Mouse (Mus musculus) neural tube, embryonic 12.5 days (tissue): ENCODE measurements around the gene E030025P04Rik. TPM values are rescaled to one million over a fixed set of nuclear protein-coding genes. Genes with fewer than 3 reads are reported as not detected.
A peak's percentile ranks its signal among the peaks of the same experiment; 100 is the strongest.

ENCODE experiments used
- ATAC-seq: fragments of 200-750 bp; cut with Nextera tagmentation; 2 replicates; pipeline ENCODE4 v1.8.0; 2017; ENCODE audit warnings: low read depth, mild to moderate bottlenecking, moderate TSS enrichment, moderate library complexity; ENCODE audit not compliant: low FRiP score
- H3K27ac ChIP-seq: fragments of 300-500 bp; sonication (generic); 2 replicates; pipeline ENCODE4 v1.5.1; 2016
- H3K27me3 ChIP-seq: fragments of 300-500 bp; sonication (generic); replicated peaks from 2 replicates; pipeline ENCODE4 v1.6.1; 2016; ENCODE audit warnings: mild to moderate bottlenecking
- H3K36me3 ChIP-seq: fragments of 300-500 bp; sonication (generic); 2 replicates; pipeline ENCODE4 v1.6.1; 2016; ENCODE audit warnings: mild to moderate bottlenecking
- H3K4me1 ChIP-seq: fragments of 300-500 bp; sonication (generic); 2 replicates; pipeline ENCODE4 v1.6.1; 2016
- H3K4me2 ChIP-seq: fragments of 300-500 bp; sonication (generic); replicated peaks from 2 replicates; pipeline ENCODE4 v1.6.1; 2016; ENCODE audit warnings: mild to moderate bottlenecking
- H3K4me3 ChIP-seq: fragments of 300-500 bp; sonication (generic); 2 replicates; pipeline ENCODE4 v1.5.1; 2016
- H3K9ac ChIP-seq: fragments of 300-500 bp; sonication (generic); 2 replicates; pipeline ENCODE4 v1.6.1; 2016; ENCODE audit warnings: mild to moderate bottlenecking
- H3K9me3 ChIP-seq: fragments of 300-500 bp; sonication (generic); 2 replicates; pipeline ENCODE4 v1.6.1; 2016; ENCODE audit warnings: mild to moderate bottlenecking
- WGBS: fragments of 180-500 bp; shearing (Covaris S2); methylation state at CpG from one replicate; pipeline ENCODE4 v1.1.7; 2016; 5-methylcytosine and 5-hydroxymethylcytosine counted together
- polyA plus RNA-seq: library from polyadenylated mRNA; unstranded; fragments of >200 nt; fragmentation: Nextera tagmentation; extraction: Ambion mirVana; gene quantifications from 2 replicates; pipeline ENCODE4 v1.2.1, GENCODE M21; 2016

Gene E030025P04Rik
- polyA plus RNA-seq, 1 experiment from 2014 or later = not detected

DNA sequence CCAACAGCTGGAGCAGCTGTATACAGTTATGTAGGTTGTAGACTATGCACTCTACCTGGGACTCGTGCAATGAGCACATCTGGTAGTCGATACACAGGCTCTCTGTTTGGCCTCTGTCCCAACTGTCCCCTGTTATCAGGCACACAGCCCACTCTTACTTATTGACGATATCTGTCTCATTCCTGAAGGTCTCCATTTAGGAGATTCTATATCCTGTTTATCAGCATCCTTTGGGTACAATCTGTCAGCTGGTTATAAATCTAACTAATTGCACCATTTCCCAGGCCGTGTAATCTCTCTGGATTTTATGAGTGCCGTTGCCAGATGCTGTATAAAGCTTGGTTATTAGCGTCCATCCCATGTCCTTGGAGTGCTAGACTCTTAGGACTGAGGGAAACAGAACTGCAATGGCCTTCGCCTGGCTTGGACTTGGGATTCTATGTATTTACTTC is 747 bp upstream of the E030025P04Rik start:
- Histone ChIP-seq H3K4me2 (no peak overlapping the region), H3K4me3 (no peak overlapping the region), H3K27ac (no peak overlapping the region), H3K9ac (no peak overlapping the region), H3K9me3 (no peaks in the 10 kb centered on the region), H3K4me1 (no peaks in the 10 kb centered on the region), H3K27me3 (no peaks in the 10 kb centered on the region), H3K36me3 (no peaks in the 10 kb centered on the region)
- 0 out of 2 replicates have a peak, but pooled peaks have one; percentile 17 for ATAC-seq
- 57% methylated on average over 7 of the region's 7 CpGs for WGBS

DNA sequence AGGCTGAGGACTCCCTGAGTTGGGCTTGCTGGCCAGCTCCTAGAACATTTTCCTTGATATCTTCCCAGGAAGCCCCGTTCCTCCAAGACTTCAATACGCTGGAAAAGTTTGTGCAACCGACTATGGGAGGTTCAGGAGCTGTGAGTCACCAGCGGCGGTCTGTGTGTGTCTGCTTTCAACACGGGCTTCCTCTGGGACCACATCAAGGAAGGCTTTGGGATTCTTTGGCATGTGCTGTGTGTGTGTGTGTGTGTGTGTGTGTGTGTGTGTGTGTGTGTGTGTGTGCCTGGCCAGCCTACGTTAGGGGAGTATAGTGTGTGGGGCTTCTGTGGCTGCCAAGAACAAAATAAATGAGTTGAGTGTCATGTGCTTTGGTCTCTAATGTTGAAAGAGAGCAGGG is 17.7 kb downstream of the E030025P04Rik start:
- Histone ChIP-seq H3K36me3 (no peaks in the 10 kb centered on the region), H3K27ac (no peak overlapping the region), H3K27me3 (no peaks in the 10 kb centered on the region), H3K4me1 (no peaks in the 10 kb centered on the region), H3K9me3 (no peaks in the 10 kb centered on the region), H3K4me3 (no peak overlapping the region), H3K4me2 (no peak overlapping the region), H3K9ac (no peak overlapping the region)
- no peak for ATAC-seq
- 84% methylated on average over 7 of the region's 7 CpGs for WGBS

DNA sequence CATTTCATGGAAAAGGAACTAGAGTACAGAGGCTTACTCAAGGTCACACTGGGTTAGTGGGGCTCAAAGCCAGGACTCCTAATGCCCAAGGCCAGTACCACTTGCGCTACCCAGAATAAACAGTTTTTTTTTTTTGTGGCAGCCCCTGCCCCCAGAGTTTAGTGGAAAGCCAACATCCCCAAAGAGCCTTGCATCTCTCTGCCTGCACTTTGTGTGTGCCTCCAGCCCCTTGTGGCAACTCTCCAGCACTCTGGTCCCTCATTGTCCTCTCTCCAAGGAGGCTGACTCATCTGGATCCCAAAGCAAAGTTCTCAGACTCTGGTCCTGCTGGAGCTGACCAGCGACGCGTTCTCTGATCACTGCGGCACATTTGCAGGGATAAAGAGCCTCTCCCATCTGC is 18.7 kb downstream of the E030025P04Rik start:
- Histone ChIP-seq H3K4me1 (no peaks in the 10 kb centered on the region), H3K36me3 (no peaks in the 10 kb centered on the region), H3K27ac (no peak overlapping the region), H3K27me3 (no peaks in the 10 kb centered on the region), H3K9ac (no peak overlapping the region), H3K4me3 (no peak overlapping the region), H3K4me2 (no peak overlapping the region), H3K9me3 (no peaks in the 10 kb centered on the region)
- WGBS = 84% methylated on average over 5 of the region's 5 CpGs
- ATAC-seq = no peak

DNA sequence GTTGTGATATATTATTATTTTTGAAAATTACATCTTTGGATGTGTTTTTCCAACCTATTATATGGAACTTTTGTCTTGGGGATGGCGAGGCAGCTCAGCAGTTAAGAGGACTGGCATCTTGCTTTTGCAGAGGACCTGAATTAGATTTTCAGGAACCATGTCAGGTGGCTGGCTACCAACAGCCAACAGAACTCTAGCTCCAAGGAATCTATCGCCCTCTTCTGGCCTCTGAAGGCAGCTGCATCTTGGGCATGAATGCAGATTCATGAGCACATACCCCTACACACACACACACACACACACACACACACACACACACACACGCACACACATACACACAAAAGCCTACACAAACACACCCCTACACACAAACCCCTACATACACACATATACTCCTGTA is 19.9 kb downstream of the E030025P04Rik start:
- no peak for ATAC-seq
- no peaks in the 10 kb centered on the region for H3K36me3 ChIP-seq
- no peaks in the 10 kb centered on the region for H3K27me3 ChIP-seq
- H3K9me3 ChIP-seq = no peaks in the 10 kb centered on the region
- H3K4me1 ChIP-seq = no peaks in the 10 kb centered on the region
- H3K4me3 ChIP-seq = no peak overlapping the region
- no peak overlapping the region for H3K9ac ChIP-seq
- H3K27ac ChIP-seq = no peak overlapping the region
- WGBS = 68% methylated on average over 3 of the region's 3 CpGs
- H3K4me2 ChIP-seq = no peak overlapping the region

DNA sequence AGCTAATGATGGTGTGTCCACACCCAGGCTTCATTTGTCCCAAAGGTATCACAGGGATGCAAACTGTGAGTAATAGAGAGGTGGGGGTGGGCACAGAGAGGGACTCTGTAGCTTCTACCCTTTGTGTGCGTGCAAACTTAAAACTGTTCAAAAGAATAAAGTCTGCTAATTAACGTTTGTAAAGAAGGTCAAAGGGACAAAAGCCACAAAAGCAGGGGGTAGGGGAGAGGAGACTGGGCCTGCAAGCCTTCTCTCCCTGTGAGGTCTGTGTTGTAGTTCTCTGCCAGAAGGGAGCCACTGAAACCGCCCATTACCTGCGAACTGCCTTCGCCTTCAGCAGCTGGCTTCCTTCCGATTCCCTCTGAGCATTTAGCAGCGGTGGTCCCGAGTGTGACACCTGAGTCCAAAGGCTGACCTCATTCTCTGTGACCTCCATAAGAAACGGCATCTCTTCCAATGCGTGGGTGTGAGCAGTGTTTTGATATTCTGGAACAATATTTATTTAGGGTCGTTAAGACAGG is 34.3 kb downstream of the E030025P04Rik start:
- Histone ChIP-seq H3K36me3 (no peaks in the 10 kb centered on the region), H3K27me3 (no peaks in the 10 kb centered on the region), H3K4me3 (no peak overlapping the region), H3K4me1 (peaks cover 40% of the 10 kb centered on the region), H3K9ac (no peak overlapping the region), H3K4me2 (no peak overlapping the region), H3K27ac (no peak overlapping the region), H3K9me3 (no peaks in the 10 kb centered on the region)
- 18% methylated on average over 11 of the region's 11 CpGs for WGBS
- ATAC-seq = no peak

DNA sequence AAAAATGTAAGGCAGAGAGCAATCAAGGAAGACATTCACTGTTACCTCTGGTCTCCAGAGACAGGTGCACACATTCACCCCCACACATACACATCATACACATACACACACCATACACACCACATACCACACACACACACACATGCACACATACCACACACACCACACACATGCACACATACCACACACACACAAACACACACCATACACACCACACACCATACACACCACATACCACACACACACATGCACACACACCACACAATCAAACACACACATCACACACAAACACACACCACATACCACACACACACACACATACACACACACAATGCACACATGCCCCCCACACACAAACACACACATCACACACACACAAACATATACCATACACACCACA is 35.1 kb downstream of the E030025P04Rik start:
- no peak for ATAC-seq
- H3K4me1 ChIP-seq = peaks cover 42% of the 10 kb centered on the region
- H3K9ac ChIP-seq = no peak overlapping the region
- no peak overlapping the region for H3K27ac ChIP-seq
- no peaks in the 10 kb centered on the region for H3K27me3 ChIP-seq
- H3K4me2 ChIP-seq = no peak overlapping the region
- no peaks in the 10 kb centered on the region for H3K9me3 ChIP-seq
- H3K36me3 ChIP-seq = no peaks in the 10 kb centered on the region
- no peak overlapping the region for H3K4me3 ChIP-seq

DNA sequence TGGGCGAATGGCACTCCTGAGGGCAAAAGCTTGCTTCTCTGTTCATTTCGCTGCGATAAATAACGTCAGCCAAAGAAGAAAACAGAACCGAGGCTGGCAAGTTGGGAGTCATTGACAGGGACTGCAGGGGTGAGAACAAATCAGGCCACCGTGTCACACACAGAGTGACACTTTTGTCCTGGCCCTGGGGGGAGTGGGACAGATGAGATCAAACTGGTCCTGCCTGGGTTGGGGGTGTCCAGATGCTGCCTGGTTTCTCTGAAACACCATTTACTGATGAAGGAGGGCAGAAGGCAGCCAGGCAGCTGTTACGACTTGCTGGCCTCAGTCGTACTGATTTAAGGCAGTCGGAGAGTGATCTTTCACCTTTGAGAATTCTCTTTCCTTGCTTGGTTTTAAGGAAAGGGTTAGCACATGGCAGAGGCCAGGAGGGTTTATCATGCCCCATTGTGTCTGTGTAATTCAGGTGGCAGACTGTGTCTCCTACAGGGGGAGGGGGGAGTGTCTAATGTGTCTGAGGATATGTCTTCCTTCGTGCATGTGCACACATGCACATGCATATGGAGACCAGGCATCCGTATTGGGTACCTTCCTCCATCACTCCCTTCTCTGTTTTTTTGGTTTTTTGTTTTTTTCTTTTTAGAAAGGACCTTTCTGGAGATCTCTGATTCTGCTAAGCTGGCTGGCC is 36.5 kb downstream of the E030025P04Rik start:
- no peaks in the 10 kb centered on the region for H3K9me3 ChIP-seq
- WGBS = 7% methylated on average over 11 of the region's 11 CpGs
- no peaks in the 10 kb centered on the region for H3K27me3 ChIP-seq
- H3K4me2 ChIP-seq = peak overlapping the region; percentile 24
- no peak overlapping the region for H3K9ac ChIP-seq
- ATAC-seq = peak; percentile 77
- H3K36me3 ChIP-seq = no peaks in the 10 kb centered on the region
- H3K4me1 ChIP-seq = peaks cover 43% of the 10 kb centered on the region
- H3K4me3 ChIP-seq = no peak overlapping the region
- H3K27ac ChIP-seq = peak overlapping the region; percentile 64

DNA sequence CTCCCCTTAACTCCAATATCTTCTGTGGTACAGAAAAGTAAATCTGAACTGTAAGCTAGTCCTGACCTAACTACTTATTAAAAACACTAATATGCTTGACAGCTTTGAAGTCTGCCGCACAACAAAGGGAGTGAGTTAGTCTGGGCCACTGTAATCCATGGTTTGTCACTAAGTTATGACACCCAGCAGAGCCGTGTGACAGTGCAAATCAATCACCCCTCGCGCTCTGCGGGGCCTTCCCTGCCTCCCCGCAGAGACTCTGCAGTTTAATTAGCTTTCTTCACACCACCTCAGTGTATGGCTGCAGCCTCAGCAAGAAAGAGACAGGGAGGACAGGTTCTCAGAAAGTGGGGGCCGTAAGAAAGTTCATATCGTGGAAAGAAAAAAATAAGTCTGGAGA is 37.4 kb downstream of the E030025P04Rik start:
- no peaks in the 10 kb centered on the region for H3K36me3 ChIP-seq
- H3K9ac ChIP-seq = no peak overlapping the region
- peak; percentile 80 for ATAC-seq
- peak overlapping the region; percentile 24 for H3K4me2 ChIP-seq
- H3K9me3 ChIP-seq = no peaks in the 10 kb centered on the region
- peaks cover 43% of the 10 kb centered on the region for H3K4me1 ChIP-seq
- peak overlapping the region; percentile 64; the same call in 1 of the 2 replicates for H3K27ac ChIP-seq
- no peaks in the 10 kb centered on the region for H3K27me3 ChIP-seq
- WGBS = 3% methylated on average over 8 of the region's 8 CpGs
- H3K4me3 ChIP-seq = no peak overlapping the region

DNA sequence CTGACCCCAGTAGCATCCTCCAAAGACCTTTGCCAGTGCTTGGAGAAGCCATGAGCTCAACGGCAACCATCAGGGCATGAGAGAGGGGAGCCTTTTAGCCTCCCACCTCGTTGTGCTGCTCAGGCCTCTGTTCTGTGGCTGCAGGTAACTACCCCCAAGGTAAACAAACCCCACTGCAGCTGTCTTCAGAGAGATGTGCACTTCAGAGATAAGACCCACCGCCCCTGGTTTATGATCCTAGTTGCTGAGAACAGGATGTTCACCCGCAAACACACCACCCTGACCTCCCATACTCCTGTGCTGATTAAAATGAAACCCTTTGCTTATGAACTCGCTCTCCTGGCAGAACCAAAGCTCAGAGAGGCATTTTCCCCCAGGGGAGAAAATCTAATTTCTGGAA is 38.0 kb downstream of the E030025P04Rik start:
- no peak for ATAC-seq
- H3K27me3 ChIP-seq = no peaks in the 10 kb centered on the region
- peak overlapping the region; percentile 72 for H3K27ac ChIP-seq
- 20% methylated on average over 5 of the region's 5 CpGs for WGBS
- no peak overlapping the region for H3K9ac ChIP-seq
- no peaks in the 10 kb centered on the region for H3K9me3 ChIP-seq
- H3K36me3 ChIP-seq = no peaks in the 10 kb centered on the region
- no peak overlapping the region for H3K4me3 ChIP-seq
- 0 out of 2 replicates have a peak overlapping the region, but pooled peaks have one; percentile 3 for H3K4me2 ChIP-seq
- H3K4me1 ChIP-seq = peaks cover 43% of the 10 kb centered on the region

DNA sequence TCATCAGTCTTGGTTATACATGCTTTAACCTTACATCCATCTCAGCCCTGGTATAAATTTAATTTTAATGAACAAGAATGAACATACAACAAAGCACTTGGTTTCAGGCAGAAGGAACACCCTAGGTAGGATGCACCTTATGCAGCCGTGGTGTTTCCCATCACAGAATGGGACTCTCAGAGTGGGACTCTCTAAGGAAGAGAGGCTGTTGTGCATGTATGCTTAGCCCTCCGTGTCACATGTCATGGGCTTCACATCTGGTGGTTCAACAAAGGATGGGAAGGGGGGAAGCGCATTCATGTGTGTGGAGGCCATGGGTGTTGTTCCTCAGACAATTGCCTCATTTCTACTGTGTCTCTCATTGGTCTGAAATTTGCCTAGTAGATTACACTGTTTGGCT is 40.8 kb downstream of the E030025P04Rik start:
- Histone ChIP-seq H3K4me2 (no peak overlapping the region), H3K9me3 (no peaks in the 10 kb centered on the region), H3K36me3 (no peaks in the 10 kb centered on the region), H3K9ac (no peak overlapping the region), H3K4me1 (peaks cover 34% of the 10 kb centered on the region), H3K27me3 (no peaks in the 10 kb centered on the region), H3K27ac (no peak overlapping the region), H3K4me3 (no peak overlapping the region)
- no peak for ATAC-seq
- WGBS = 90% methylated on average over 3 of the region's 3 CpGs

DNA sequence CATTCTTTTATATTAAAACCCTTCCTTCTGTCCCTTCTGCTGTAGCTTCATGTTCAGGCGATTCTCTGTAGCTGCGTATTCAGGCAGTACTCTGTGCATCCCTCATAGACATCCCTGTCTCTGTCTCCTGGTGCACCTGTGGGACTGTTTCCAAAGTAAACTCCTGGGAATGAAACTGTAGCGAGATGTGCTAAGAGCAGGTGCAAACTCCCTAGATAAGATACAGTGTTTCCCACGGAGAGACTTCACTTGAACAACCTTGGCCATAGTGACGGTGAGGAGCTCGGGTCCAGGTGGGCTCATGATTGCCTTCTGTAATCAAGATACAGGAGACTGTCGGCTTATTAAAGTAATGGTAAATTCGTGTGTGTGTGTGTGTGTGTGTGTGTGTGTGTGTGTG is 41.5 kb downstream of the E030025P04Rik start:
- H3K4me2 ChIP-seq = no peak overlapping the region
- 93% methylated on average over 8 of the region's 8 CpGs for WGBS
- H3K27ac ChIP-seq = no peak overlapping the region
- H3K4me1 ChIP-seq = peaks cover 31% of the 10 kb centered on the region
- H3K9me3 ChIP-seq = no peaks in the 10 kb centered on the region
- H3K9ac ChIP-seq = no peak overlapping the region
- no peaks in the 10 kb centered on the region for H3K36me3 ChIP-seq
- no peaks in the 10 kb centered on the region for H3K27me3 ChIP-seq
- ATAC-seq = no peak
- no peak overlapping the region for H3K4me3 ChIP-seq

DNA sequence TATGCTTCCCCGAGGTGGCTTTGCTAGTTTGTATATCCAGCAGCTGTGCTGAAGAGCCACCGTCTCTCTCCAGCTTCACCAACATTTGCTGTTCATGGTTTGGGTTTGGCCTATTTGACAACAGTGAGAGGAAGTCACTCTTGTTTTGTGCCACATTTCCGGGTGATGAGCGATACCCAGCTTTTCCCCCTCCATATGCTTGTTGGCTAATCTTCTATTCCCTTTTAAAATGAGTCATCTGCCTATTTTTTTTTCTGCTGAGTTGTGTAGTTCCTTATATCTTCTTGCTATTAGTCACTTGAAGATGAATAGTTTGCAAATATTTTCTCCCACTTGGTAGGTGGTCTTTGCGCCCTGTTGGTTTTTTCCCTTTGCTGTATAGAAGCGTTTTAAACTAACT is 43.9 kb downstream of the E030025P04Rik start:
- no peak for ATAC-seq
- Histone ChIP-seq H3K9me3 (no peaks in the 10 kb centered on the region), H3K27ac (no peak overlapping the region), H3K4me3 (no peak overlapping the region), H3K9ac (no peak overlapping the region), H3K4me1 (peaks cover 9% of the 10 kb centered on the region), H3K36me3 (no peaks in the 10 kb centered on the region), H3K27me3 (no peaks in the 10 kb centered on the region), H3K4me2 (no peak overlapping the region)
- 85% methylated on average over 6 of the region's 6 CpGs for WGBS

DNA sequence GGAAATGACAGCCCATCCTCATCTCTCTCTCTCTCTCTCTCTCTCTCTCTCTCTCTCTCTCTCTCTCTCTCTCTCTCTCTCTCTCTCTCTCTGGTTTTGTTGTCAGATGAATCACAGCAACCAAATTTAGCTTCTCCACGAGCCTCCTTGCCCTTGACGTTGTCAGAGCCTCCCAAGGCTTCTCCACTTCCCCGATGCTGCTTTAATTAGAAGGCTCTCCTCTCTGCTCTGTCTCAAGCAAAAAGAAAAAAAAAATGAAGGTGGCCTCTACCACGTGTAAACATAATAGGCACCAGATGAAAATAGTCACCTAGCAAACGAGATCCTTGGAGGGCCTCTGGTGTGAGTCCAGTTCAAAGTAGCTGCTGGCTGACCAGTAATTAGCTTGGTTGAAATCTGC is 52.3 kb downstream of the E030025P04Rik start:
- no peak overlapping the region for H3K4me2 ChIP-seq
- no peaks in the 10 kb centered on the region for H3K36me3 ChIP-seq
- no peak for ATAC-seq
- H3K27ac ChIP-seq = no peak overlapping the region
- H3K9ac ChIP-seq = no peak overlapping the region
- H3K9me3 ChIP-seq = no peaks in the 10 kb centered on the region
- H3K4me1 ChIP-seq = no peaks in the 10 kb centered on the region
- no peak overlapping the region for H3K4me3 ChIP-seq
- H3K27me3 ChIP-seq = no peaks in the 10 kb centered on the region
- 55% methylated on average over 5 of the region's 5 CpGs for WGBS
